Mouse (Mus musculus) CD4-positive, CD25-positive, alpha-beta regulatory T cell, adult 4 months (primary cell): ENCODE measurements around the gene Arhgef38. TPM values are rescaled to one million over a fixed set of nuclear protein-coding genes. Genes with fewer than 3 reads are reported as not detected.

Experiments used
- ATAC-seq: one replicate; pipeline ENCODE4 v1.8.0; 2017
- polyA plus RNA-seq, 2 experiments: library from polyadenylated mRNA; unstranded; fragments of 100-300 nt; shearing (Covaris generic); gene quantifications; one replicate each; pipeline ENCODE4 v1.2.1; 2017

The Arhgef38 gene
- polyA plus RNA-seq, 2 experiments from 2014 or later, result not detected

DNA sequence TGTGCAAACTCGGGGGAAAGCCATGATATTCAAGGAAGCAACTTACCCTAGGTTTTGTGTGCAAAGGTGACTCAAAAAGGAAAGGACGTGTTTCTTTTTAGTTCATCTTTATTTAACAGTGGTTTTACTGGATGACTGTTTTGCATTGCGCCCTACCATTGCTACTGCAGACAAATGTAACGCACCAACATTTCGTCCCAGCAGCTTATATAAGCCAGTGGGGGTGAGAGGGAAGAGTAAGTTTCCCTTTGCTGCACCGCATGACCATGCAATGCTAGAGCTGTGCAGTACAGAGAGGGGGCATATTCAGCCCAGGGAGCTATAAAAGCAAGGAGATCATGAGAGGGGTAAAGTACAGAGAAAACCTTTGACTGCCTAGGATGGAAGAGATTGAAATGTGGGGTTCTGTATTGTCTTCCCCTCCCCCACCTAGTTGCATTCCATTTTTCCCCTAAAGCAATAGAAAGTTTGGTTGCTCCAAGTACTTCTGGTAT, 70.8 kb downstream of the Arhgef38 start:
- ATAC-seq, result no peak

DNA sequence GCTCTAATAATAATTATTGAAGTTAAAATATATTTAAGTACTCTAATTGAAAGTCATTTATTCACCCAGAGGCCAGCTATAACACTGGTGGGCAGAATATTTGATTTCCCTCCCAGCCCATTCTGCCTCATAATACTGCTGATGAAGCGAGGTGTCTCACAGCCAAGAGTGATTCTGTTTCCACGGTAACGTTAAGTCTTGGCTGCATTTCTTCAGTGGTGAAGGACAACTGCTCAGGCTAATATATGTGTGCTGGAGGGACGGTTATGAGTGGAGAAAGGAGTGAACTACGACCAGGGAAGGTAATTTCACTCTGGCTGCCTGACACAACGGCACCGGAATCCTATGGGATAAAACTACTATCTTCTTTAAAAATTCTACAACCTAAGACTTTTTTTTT, 71.6 kb downstream of the Arhgef38 start:
- no peak for ATAC-seq

DNA sequence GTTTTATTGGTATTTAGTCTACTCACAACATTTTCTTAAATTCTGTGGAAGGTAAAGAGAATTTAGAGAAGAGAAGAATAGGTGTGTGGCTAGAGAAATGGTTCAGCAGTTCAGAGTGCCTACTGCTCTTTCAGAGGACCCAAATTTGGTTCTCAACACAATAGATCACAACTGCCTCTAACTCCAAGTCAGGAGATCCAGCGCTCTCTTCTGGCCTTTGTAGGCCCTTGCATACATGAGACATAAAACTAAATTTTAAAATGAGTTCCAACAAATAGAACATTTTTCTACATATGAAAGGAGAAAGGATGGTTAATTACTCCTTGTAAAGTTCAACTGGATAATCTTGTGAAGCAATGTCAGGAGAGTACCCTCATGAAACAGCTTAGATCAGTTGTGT, 73.3 kb downstream of the Arhgef38 start:
- no peak for ATAC-seq

DNA sequence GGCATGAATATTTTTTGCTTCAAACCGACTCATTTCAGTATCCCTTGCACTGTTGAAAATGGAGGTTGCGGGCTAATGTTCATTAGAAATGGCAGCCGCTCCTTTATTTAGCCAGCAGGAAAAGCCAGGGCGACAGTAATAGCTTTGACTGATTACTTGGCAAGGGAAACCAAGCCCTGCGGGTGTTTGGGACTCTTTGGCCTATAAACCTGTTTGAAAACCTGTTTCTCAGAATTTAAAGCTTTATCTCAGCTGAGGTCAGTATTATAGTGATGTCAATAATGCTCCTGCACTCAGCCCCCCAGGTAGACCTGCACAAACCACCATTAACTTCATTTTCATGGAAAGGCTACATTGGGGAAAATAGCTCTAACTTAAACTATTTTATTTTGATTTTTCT, 76.5 kb downstream of the Arhgef38 start:
- ATAC-seq, result no peak

DNA sequence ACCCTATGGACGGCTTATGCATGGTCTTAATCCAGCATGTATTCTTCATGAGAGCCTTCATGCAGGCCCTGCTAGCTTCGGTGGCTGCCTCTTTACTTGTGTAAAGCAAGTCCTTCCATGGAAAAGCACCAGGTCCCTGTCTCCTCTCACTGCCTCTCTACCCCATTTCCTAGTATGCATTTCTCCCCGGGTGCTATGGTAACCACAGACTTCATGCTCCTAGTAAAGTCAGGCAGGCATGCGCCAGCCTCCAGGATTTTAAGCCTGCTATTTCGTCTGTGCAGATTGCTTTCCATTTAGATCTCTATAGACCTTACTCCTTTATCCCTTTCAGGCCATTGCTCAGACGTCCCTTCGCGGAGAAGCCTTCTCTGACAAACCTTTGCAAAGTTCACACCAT, 80.1 kb downstream of the Arhgef38 start:
- ATAC-seq, result no peak

DNA sequence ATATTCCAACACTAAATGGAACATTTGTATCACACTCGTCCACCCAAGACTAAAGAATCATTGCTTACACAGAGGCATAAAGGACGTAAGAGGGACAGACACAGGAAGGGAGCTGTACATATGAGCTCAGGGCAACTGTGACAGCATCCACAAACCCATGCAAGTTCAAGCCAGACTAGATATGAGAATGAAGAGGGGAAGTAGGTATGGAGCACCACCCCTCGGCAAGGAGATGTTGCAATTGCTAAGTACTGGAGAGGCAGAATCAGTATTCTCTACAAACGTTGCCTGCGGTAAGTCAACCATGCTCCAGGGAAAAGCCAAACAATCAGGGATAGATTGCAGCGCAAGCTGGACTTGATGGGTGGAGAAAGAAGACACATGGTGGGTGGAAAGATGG, 81.1 kb downstream of the Arhgef38 start:
- ATAC-seq, result no peak

DNA sequence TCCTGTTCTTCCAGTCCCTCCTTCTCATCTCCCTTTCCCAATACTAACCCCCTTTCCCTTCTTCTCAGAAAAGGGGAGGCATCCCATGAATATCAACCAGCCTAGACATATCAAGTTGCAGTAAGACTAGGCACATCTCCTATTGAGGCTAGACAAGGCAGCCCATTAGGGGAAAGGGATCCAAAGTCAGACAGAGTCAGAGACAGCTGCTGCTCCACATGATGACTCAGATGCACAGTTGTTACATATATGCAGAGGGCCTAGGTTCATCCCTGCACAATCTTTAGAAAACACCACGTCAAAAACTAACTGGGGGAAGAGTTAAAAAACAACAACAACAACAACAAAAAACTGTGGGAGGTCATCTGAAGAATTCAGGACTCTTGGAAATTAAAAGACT, 81.9 kb downstream of the Arhgef38 start:
- no peak for ATAC-seq

DNA sequence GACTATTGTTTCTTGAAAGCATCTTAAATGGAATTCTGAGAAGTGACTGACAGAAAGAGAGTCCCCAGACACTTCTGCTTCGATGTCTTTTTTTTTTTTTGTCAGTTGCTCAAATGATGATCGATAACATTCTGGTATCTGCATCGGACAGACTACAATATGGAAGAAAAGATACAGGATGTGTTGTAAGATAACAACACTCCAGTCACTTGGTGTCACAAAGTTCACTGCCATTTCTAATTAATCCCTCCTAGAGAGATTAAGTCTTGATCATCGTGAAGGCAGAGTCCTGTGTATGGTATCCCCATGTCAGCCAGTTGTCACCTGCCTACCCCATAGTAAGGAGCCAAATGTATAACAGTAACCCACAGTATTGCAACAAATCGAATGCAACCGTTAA, 83.1 kb downstream of the Arhgef38 start:
- no peak for ATAC-seq

DNA sequence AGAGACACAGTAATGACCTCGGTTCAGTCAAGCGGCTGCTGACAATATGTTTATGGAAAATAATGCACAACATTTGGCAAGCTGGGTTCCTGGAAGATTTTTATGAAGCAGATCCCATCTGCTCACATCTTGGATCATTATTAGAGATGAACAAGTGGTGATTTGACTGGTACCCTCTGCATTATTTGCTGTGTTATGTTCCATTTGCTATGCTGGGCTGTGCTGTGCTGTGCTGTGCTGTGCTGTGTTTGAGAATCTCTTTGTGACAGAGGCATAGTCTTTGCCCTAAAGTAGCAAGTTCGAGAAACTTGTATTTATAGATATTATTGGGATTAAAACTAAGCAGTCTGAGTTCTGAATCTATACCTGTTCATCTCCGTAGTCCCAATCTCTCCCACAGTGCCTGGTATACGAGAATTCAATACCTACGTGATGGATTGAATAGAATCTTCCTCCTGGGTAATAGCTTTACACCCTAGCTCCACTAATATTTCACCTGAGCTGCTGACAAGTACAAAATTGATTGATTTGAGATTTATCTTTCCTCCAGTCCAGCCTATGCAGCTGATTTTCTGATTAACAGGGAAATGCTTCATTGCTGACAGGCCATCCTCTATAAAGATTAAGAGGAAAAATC, 90.1 kb downstream of the Arhgef38 start:
- ATAC-seq, result no peak

DNA sequence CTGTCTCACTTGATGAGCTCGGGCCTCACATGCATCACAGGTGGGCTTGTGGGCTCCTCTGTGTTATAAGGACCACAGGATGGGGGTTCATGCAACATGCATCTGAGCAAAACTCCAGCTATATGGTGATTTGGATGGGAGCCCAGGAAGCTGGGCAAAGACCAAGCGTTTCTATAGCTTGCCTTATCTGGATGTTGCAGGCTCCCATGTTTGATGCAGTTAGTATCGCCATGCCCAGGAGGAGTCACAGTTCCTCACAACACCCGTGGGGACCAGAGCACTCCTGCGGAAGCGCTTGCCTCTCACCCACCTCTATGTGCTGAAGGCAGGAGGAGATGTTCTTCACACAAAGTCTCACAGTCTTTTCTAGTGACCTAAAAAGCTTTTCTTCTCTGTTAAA, 92.9 kb downstream of the Arhgef38 start:
- no peak for ATAC-seq

DNA sequence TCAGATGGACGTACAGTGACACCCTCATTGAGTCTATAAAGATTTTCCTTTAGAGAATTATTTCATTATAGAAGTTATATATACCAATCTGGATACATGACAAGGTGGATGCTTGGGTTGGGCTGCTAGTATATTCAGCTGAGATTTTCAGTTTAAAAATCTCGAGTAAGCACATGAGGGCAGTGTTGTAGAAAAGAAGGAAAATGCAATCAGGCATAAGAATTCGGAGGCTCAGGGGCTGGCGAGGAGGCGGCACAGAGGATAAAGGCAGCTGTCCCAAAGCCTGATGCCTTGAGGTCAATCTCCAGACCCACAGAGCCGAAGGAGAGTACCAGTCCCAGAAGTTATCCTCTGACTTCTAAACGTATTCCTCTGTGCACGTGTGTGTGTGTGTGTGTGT, 102.1 kb downstream of the Arhgef38 start:
- no peak for ATAC-seq

DNA sequence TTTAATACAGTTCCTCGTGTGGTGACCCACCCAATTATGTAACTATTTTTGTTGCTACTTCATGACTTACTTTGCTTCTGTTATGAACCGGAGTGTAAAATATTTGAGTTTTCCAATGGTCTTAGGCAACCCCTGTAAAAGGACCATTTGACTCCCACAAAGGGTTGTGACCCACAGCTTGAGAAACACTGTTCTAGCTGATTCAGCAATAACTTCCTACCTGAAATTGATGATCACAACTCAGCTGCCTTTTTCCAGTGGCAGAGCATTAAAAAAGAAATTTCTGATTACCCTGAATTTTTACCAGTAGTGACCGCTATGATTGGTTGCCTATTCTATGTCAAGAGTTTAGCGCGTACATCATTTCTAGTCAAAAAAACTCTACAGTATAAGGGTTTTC, 103.4 kb downstream of the Arhgef38 start:
- ATAC-seq, result no peak

DNA sequence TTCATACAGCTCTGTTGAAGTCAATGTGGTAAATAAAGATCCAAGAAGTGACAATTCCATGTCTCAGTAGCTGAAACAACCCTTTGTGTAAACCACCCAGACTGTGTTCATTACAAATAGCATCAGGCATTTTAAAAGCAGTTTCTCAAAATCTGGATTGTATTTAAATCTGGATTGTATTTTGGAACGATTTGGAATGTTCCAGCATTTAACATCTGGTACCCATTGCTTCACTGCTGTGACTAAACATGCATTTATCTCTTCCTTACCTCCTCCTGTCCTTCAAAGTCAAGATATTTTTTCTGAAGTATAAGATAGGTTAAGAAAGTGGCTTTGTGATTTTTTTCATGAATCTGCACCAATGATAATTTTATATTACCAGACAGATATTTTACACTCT, 121.5 kb downstream of the Arhgef38 start:
- no peak for ATAC-seq

DNA sequence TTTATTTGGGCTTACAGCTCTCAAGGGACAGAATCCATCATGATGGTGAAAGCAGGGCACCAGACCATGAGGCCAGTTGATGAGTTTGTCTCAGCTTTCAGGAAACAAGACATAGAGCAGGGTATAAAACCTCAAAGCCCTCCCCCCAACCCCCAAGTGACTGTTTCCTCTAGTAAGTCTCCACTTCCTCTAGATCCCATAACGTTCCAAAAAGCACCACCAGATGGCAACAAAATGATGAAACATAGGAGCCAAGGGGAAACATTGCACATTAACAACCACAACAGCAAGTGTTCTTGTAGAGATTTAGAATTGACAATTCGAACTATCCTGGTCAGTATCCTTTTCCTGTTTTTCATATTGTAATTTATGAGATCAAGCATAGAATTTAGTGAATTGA, 123.0 kb downstream of the Arhgef38 start:
- no peak for ATAC-seq

DNA sequence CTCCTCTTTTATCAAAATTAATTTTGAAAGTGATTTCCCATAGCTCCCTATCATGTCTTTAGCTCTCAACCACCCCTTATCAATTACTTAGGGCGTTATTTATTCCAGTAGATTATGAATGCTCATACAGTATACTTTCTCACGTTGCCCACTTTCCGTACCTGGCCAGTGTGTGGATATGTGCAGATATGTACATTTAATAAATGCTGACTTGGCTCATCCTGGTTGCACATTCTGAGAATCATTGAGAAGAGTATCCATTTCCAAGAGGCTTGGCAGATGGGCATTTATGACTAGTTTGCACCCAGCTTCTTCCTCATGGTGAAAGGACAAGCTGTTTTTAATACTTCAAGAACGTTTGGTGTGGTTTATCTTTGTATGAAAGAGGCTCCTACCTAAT, 124.9 kb downstream of the Arhgef38 start:
- no peak for ATAC-seq

DNA sequence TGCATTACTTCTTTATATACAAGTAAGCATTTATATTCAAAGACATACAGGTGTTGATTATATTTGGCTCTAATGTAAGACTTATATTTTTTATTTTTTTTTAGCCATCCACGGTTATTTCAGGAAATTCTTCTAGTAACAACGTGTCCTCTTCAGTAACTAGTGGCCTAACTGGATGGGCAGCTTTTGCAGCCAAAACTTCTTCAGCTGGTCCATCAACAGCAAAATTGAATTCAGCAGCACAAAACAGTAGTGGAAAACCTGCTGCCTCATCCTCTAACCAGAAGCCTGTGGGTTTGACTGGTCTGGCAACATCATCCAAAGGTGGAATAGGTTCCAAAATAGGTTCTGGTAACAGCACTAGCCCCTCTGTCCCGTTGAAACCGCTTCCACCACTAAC, 126.0 kb downstream of the Arhgef38 start:
- no peak for ATAC-seq

DNA sequence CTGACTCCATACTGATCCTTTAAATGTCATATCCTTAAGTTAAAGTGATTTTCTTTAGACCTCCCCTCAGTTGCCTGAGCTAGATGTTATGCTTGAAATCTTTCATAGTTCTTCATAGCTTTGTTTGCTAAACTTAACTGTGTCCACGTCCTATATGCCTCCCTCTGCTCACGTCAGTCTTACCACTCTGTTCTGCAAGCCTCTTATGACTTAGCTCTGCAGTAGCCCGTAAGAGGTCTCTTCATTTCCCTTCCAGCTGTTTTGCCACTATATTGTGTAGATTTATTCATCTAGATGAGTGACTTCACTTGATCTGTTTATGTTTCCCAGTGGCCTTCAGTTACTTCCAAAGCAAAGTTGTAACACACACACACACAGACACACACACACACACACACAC, 130.3 kb downstream of the Arhgef38 start:
- ATAC-seq, result no peak

DNA sequence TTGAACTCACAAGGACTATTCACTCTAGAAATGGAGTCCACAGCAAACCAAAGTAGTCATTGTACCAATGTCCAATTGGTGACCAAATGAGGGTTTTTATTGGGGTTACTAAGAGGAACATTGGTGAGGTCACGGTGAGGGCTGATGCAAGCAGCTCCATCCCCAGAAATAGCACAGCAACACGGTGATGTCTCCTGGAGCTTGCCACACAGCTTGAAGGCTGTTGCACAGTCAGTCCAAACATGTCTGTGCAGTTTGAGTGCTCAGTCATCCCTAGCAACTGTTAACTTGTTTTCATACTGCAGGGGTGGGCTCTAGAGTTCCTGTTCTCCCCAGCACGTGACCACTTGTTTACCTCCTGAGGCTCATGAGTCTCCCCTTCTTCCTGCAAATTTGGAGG, 131.0 kb downstream of the Arhgef38 start:
- ATAC-seq, result no peak

DNA sequence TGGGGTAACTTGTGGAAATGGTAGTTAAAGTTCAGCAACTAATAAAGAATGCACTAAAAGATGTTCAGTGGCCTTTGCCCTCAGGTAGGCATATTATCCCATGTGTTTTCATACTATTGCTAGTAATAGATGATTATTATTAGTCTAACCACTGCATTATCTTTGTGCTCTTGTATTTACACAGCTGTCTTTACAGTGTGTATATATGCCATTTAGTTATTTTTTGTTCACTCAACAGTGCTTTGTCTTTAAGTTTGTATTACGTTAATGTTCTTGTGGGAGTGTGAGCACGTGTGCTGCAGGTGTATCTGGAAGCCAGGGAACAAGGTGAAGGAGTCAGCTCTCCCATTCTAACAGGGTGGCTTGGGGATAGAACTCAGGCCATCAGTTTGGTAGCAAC, 135.8 kb downstream of the Arhgef38 start:
- no peak for ATAC-seq

DNA sequence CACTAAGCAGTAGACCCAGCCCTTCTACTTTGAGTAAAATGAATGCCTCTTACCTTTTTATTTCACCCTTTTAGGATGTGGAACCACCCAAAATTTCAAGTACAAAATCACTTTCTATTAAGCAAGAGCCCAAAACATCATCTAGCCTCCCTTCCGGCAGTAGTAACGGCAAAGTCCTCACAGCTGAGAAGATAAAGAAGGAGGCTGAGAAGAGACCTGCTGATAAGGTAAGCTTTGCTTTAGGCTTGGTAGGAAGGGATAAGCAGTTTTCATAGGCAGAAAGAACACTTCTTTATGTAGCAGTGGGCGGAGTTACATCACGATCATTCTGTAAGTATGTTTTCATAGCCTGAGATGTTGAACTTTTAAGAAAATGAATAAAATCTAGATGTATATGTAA, 136.4 kb downstream of the Arhgef38 start:
- no peak for ATAC-seq

DNA sequence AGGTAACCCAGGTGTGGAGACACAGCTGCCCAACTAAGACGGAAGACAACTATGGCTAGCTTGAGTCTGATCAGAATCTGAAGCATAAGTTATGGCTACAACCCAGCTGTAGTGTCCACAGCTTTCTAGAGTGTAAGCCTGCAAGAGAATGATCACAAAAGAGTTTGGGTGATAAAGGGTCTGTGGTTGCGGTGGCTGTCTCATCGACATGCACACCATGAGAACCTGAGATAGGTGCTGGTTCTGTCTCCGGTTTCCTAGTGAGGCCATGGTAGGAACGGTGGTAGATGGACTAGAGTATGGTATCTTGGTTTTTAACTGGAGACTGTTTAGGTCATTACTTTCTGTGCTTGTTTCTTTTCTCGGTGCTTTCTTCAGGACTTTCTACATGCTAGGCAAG, 136.8 kb downstream of the Arhgef38 start:
- no peak for ATAC-seq

DNA sequence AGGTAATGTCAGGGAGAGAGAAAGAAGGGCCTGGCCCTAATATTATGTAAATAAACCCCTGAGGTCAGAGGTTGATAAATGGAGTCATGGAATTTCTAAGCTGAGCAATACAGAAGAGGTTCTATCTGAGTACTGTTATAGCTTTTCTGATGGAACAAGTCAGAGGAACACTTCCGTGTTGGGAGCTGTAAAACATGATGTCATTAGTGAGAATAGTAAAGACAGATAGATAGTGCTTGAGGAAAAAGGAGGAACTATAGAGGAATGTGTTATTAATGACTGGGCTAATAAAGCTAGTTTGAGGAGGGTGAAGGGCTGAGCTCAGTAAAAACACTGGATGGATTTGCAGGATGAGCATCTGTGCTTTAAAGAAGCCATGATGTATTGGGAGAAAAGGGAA, 140.4 kb downstream of the Arhgef38 start:
- ATAC-seq, result no peak

DNA sequence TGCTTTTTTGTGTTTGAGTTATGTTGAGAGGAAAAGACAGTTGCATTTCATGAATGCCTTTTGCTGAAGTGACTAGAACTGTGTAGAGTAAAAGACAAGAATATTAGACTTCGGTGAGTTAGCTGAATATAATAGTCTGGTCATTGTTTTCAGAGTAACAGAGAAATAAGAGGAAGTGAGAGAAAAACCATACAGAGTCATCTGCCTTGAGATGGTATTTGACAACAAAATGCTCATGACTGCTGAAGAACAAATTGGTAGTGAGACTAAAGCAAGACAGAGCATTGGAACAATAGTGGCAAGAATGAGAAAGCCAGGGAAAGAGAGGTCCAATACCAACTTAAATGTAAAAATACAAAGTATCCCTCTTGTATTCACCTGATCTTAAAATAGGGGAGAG, 141.8 kb downstream of the Arhgef38 start:
- no peak for ATAC-seq

DNA sequence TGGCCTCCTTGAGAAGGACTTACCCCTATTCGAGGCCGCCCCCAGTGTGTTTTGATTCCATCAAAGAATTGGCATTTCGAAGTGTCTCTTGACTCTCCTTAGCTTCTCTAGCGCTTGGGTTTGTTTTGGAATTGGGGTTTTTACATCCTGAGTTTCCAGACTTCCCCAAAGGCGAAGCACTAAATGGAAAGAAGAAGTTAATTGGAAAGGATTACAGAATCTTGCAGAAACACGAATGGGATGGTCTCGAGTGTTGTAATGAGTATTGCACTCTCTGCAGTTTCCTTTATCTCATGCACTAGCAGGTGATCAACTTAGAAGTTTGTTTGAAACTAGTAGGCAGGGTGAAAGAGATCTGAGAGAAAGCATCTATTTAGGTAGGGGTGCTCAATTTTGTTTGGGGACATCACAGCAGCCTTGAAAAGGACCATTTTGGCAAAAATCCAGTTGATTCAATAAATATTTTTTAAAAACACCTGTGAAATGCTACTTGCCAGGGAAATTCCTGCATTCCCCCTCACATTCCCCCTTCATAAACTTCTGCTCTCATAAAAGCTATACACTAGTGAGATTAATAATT, 142.4 kb downstream of the Arhgef38 start:
- no peak for ATAC-seq

DNA sequence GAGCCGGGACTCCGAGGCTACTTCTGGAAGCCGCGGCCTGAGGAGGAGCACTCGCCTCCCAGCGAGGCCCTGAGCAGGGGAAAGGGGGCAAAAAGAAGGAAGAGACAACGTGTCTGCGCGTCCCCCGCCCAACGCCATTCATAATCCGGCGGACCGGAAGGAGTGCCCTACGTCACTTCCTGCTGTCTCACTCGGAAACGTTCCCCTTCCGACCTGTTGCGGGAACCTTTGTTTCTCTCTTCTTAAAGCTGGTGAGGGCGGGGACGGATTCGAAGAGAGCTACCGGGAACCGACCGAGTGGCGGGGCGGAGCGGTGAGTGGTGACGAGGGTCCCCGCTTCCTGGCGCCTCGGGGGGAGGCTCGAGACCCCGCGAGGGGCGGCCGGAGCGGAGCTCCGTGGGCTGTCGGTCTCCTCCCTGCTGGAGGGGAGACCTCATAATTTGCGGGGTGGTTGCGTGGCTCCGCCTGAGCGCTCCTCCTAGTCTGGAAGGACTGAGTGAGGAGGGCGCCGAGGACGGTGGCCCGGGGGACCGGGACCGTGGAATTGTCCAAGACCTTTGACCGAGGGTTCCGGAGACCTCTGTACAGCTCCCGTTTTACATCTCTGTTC, 143.0 kb downstream of the Arhgef38 start, which contains the start of the genes Ints12 and Gstcd:
Gene Ints12, plus strand, starts transcription at position 177 of the 610 bp plus-strand sequence.
Gene Gstcd, minus strand, starts transcription at position 370 of the 610 bp plus-strand sequence.
- ATAC-seq, result peak; percentile 90
